Comparison of ENCODE assay signal across 9 mouse cellular contexts in the genomic region with DNA sequence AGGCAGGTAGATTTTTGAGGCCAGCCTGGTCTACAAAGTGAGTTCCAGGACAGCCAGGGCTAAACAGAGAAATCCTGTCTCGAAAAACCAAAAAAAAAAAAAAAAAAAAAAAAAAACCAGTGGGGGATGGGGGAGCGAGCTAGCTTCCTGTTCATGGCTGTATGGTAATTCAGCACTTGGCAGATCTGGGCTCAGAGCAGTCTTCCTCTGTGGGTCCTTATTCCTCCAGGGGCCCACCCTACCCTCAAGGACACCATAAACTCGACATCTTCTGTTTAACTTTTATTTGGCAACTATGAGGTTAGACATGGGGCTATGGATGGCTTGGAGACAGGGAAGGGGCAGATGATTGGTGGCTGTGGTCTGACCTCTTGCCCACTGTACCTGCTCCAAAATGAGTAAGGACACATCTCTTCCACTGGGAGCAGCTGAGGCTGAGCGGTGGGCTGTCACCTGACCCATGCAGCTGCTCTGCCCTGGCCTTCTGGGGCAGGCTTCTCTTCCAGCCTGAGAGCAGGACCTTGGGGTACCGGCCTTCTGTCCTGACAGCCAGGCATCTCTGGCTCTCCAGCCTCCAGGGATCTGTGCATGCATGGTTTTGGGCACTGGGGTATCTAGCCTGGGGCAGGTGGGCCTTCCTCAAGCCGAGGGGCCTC. TPM values are rescaled to one million over a fixed set of nuclear protein-coding genes. Genes with fewer than 3 reads are reported as not detected.
DNase-seq lines count a peak whose midpoint lies in the region; ATAC-seq and TF ChIP-seq lines count a peak whose summit lies in the region.
"Had no signal": no experiment of that assay in that cellular context is flagged by ENCODE, and none has a peak within 500 bp of the region (broad histone marks: within the 10 kb centered on the region; RNA-seq: fewer than 3 reads in every experiment).

No protein-coding gene starts in this region.

- no peak for TF ChIP-seq EP300 in liver, postnatal 0 days (IDR thresholded peaks at IDR 0.05; ENCODE audit: low read depth)

- 46% methylated on average over 6 of the region's 6 CpGs for WGBS in spleen, adult 2 months
- WGBS in liver, postnatal 0 days (ENCODE audit: insufficient replicate concordance): 56% methylated on average over 6 of the region's 6 CpGs

- peaks cover 13% of the 10 kb centered on the region for H3K36me3 ChIP-seq in spleen, adult 2 months (ENCODE audit: control insufficient read depth, insufficient read depth, low read length)
- H3K36me3 ChIP-seq in liver, postnatal 0 days (replicated peaks; ENCODE audit: insufficient read depth, low read length): peaks cover 17% of the 10 kb centered on the region

- H3K4me1 ChIP-seq in spleen, adult 2 months (ENCODE audit: control insufficient read depth, insufficient read depth, insufficient read length): peaks cover 33% of the 10 kb centered on the region
- peaks cover 46% of the 10 kb centered on the region for H3K4me1 ChIP-seq in liver, postnatal 0 days (ENCODE audit: insufficient read depth)

- DNase-seq in gastrocnemius, adult 2 months: no peak
- DNase-seq in gastrocnemius, postnatal 4 days (ENCODE audit: low spot score in 2 of 2): no peak
- no peak for DNase-seq in spleen, adult 2 months (ENCODE audit: low read depth in 1 of 2, low spot score in 2 of 2)
- DNase-seq in spleen, postnatal 4 days (ENCODE audit: low spot score in 2 of 2): no peak
- DNase-seq in induced T-regulatory cell, adult 2 months (ENCODE audit: low read depth): peak; percentile 80
- no peak for DNase-seq in liver, postnatal 0 days
- no peak for DNase-seq in left cerebral cortex, adult 2 months (ENCODE audit: extremely low spot score in 1 of 2, low spot score in 2 of 2)
- no peak for DNase-seq in embryo, embryonic 9.5 days (ENCODE audit: extremely low spot score)

- peak overlapping the region; percentile 100; the same call in 1 of the 2 replicates for H3K4me2 ChIP-seq in liver, postnatal 0 days (ENCODE audit: low read depth, low read length)

- no peaks in the 10 kb centered on the region for H3K27me3 ChIP-seq in spleen, adult 2 months (ENCODE audit: control insufficient read depth, insufficient read depth, low read length)
- H3K27me3 ChIP-seq in liver, postnatal 0 days (ENCODE audit: insufficient read depth, low read length): peaks cover 2% of the 10 kb centered on the region

- ATAC-seq in liver, postnatal 0 days: no peak

- H3K27ac ChIP-seq in gastrocnemius, adult 2 months: peak overlapping the region; percentile 89
- peak overlapping the region; percentile 34 for H3K27ac ChIP-seq in spleen, adult 2 months (ENCODE audit: insufficient read depth, low read length)
- peak overlapping the region; percentile 89; the same call in 1 of the 2 replicates for H3K27ac ChIP-seq in liver, postnatal 0 days (ENCODE audit: low read depth)
- no peak overlapping the region for H3K27ac ChIP-seq in left cerebral cortex, adult 2 months
- H3K27ac ChIP-seq: neural tube, embryonic 12.5 days had no signal

- intact Hi-C loops in gastrocnemius, adult 2 months (cut with DNase I): no loop called here
- intact Hi-C loops in left cerebral cortex, adult 2 months (cut with DNase I): no loop called here

- no peaks in the 10 kb centered on the region for H3K9me3 ChIP-seq in liver, postnatal 0 days (ENCODE audit: low read length)
- H3K9me3 ChIP-seq: neural tube, embryonic 12.5 days had no signal

- peak overlapping the region; percentile 97; the same call in 1 of the 2 replicates for H3K4me3 ChIP-seq in gastrocnemius, adult 2 months
- no peak overlapping the region for H3K4me3 ChIP-seq in spleen, adult 2 months (ENCODE audit: extremely low read depth, insufficient read depth, insufficient read length)
- H3K4me3 ChIP-seq in liver, postnatal 0 days (ENCODE audit: low read depth, low read length): no peak overlapping the region
- H3K4me3 ChIP-seq in left cerebral cortex, adult 2 months: no peak overlapping the region

- no peak for TF ChIP-seq POLR2A in spleen, adult 2 months (IDR thresholded peaks at IDR 0.05; ENCODE audit: low read depth, low read length)

- no peak for TF ChIP-seq CTCF in gastrocnemius, adult 2 months (IDR thresholded peaks at IDR 0.05)
- TF ChIP-seq CTCF in spleen, adult 2 months (IDR thresholded peaks at IDR 0.05; ENCODE audit: extremely low read depth, insufficient read depth, insufficient read length, insufficient replicate concordance): no peak
- no peak for TF ChIP-seq CTCF in liver, postnatal 0 days (IDR thresholded peaks at IDR 0.05; ENCODE audit: low read depth)
- TF ChIP-seq CTCF in left cerebral cortex, adult 2 months (IDR thresholded peaks at IDR 0.05): no peak

- peak overlapping the region; percentile 26 for H3K9ac ChIP-seq in liver, postnatal 0 days (replicated peaks)

RNA-seq across cellular contexts. Expression of a gene that starts 0.8 kb away (rescaled TPM):
- 1 to 10 TPM; 5.7 to 8.1 TPM for total RNA-seq in gastrocnemius, adult 2 months (2021)
- total RNA-seq in gastrocnemius, postnatal 4 days (2021): 10 to 100 TPM; 16.7 to 17.6 TPM
- 40.6 and 56.7 TPM in 2 replicates for polyA plus RNA-seq in spleen, adult 2 months (2012; rRNA removed)
- polyA plus RNA-seq in liver, postnatal 0 days (2015; fragmentation: Nextera tagmentation; extraction: Ambion mirVana): 25.5 and 27.4 TPM in 2 replicates
- total RNA-seq in left cerebral cortex, adult 2 months (2021): 10 to 100 TPM; 26.3 to 26.9 TPM

RNA-seq across cellular contexts. Expression of a gene that starts 8.2 kb away (rescaled TPM):
- 1 to 10 TPM in 1 of 2 experiments, under 1 TPM in 1; 0.84 to 1.0 TPM for total RNA-seq in gastrocnemius, adult 2 months (2021)
- 1 to 10 TPM; 1.0 to 1.5 TPM for total RNA-seq in gastrocnemius, postnatal 4 days (2021)
- 6.2 and 10.0 TPM in 2 replicates for polyA plus RNA-seq in spleen, adult 2 months (2012; rRNA removed)
- 5.6 TPM in 2 replicates for polyA plus RNA-seq in liver, postnatal 0 days (2015; fragmentation: Nextera tagmentation; extraction: Ambion mirVana)
- 1 to 10 TPM; 4.0 to 5.4 TPM for total RNA-seq in left cerebral cortex, adult 2 months (2021)

RNA-seq across cellular contexts. Expression of a gene that starts 8.6 kb away (rescaled TPM):
- total RNA-seq in gastrocnemius, adult 2 months (2021): 1 to 10 TPM; 1.5 to 2.5 TPM
- 1 to 10 TPM; 2.7 to 4.1 TPM for total RNA-seq in gastrocnemius, postnatal 4 days (2021)
- 2.1 and 2.5 TPM in 2 replicates for polyA plus RNA-seq in spleen, adult 2 months (2012; rRNA removed)
- 167 and 174 TPM in 2 replicates for polyA plus RNA-seq in liver, postnatal 0 days (2015; fragmentation: Nextera tagmentation; extraction: Ambion mirVana)
- total RNA-seq in left cerebral cortex, adult 2 months (2021): 10 to 100 TPM; 13.5 to 13.6 TPM

RNA-seq across cellular contexts. Expression of a gene that starts 25.4 kb away (rescaled TPM):
- under 1 TPM; 0.20 to 0.77 TPM for total RNA-seq in gastrocnemius, adult 2 months (2021)
- total RNA-seq in gastrocnemius, postnatal 4 days (2021): 1 to 10 TPM in 1 of 2 experiments, under 1 TPM in 1; 0.73 to 2.1 TPM
- 0.68 and 1.00 TPM in 2 replicates for polyA plus RNA-seq in spleen, adult 2 months (2012; rRNA removed)
- polyA plus RNA-seq in liver, postnatal 0 days (2015; fragmentation: Nextera tagmentation; extraction: Ambion mirVana): 0.05 and 0.20 TPM in 2 replicates
- 100 to 1,000 TPM; 111 to 113 TPM for total RNA-seq in left cerebral cortex, adult 2 months (2021)

RNA-seq across cellular contexts. Expression of a gene that starts 27.1 kb away (rescaled TPM):
- total RNA-seq in gastrocnemius, adult 2 months (2021): 10 to 100 TPM; 26.2 to 43.3 TPM
- 10 to 100 TPM; 15.5 to 16.5 TPM for total RNA-seq in gastrocnemius, postnatal 4 days (2021)
- 8.8 and 14.3 TPM in 2 replicates for polyA plus RNA-seq in spleen, adult 2 months (2012; rRNA removed)
- 1.5 and 1.8 TPM in 2 replicates for polyA plus RNA-seq in liver, postnatal 0 days (2015; fragmentation: Nextera tagmentation; extraction: Ambion mirVana)
- total RNA-seq in left cerebral cortex, adult 2 months (2021): 10 to 100 TPM in 1 of 2 experiments, 1 to 10 TPM in 1; 7.9 to 11.1 TPM
